Mouse (Mus musculus) kidney, adult 2 months (tissue): ENCODE measurements around the gene Rsph6a. TPM values are rescaled to one million over a fixed set of nuclear protein-coding genes. Genes with fewer than 3 reads are reported as not detected.

Experiments
- DNase-seq: peaks from one replicate; pipeline ENCODE4 v3.0.0; 2021
- H3K27ac ChIP-seq: fragments of 200-500 bp; 2 replicates; pipeline ENCODE4 v1.5.1; 2012; ENCODE audit warnings: low read depth, low read length, control low read depth, inconsistent platforms; ENCODE audit not compliant: insufficient read depth
- H3K27me3 ChIP-seq: fragments of 200-500 bp; replicated peaks from 2 replicates; pipeline ENCODE4 v1.6.1; 2012; ENCODE audit warnings: mild to moderate bottlenecking, moderate library complexity, low read length, inconsistent platforms; ENCODE audit not compliant: control insufficient read depth, insufficient read depth
- H3K36me3 ChIP-seq: fragments of 200-500 bp; 2 replicates; pipeline ENCODE4 v1.6.1; 2012; ENCODE audit warnings: mild to moderate bottlenecking, moderate library complexity, low read length, inconsistent platforms; ENCODE audit not compliant: control insufficient read depth, insufficient read depth
- H3K4me1 ChIP-seq: fragments of 200-500 bp; 2 replicates; pipeline ENCODE4 v1.6.1; 2011; ENCODE audit warnings: low read length; ENCODE audit not compliant: control insufficient read depth, insufficient read depth
- H3K4me3 ChIP-seq: fragments of 200-500 bp; 2 replicates; pipeline ENCODE4 v1.5.1; 2011; ENCODE audit warnings: mild to moderate bottlenecking, low read depth, low read length, control low read depth; ENCODE audit not compliant: insufficient read depth
- CTCF ChIP-seq: fragments of 200-500 bp; conservative IDR thresholded peaks from 2 replicates; pipeline ENCODE4 v1.5.1; 2011; ENCODE audit warnings: low read depth, mild to moderate bottlenecking, control low read depth, low read length, moderate library complexity, mixed read lengths; ENCODE audit not compliant: insufficient read depth, insufficient read length
- POLR2A ChIP-seq: fragments of 200-500 bp; IDR thresholded peaks from one replicate; pipeline ENCODE4 v1.6.1; 2011; ENCODE audit warnings: low read depth, low read length, control low read depth
- WGBS: fragments of 180-500 bp; shearing (Covaris S2); methylation state at CpG from one replicate; pipeline ENCODE4 v1.1.7; 2018; 5-methylcytosine and 5-hydroxymethylcytosine counted together
- polyA plus RNA-seq: library from polyadenylated mRNA; depleted of rRNA; stranded (reverse); fragments of >200 nt; gene quantifications from 2 replicates; pipeline ENCODE4 v1.2.3, GENCODE M21; 2012

Gene Rsph6a
- polyA plus RNA-seq, 1 experiment = 0.05 TPM

DNA sequence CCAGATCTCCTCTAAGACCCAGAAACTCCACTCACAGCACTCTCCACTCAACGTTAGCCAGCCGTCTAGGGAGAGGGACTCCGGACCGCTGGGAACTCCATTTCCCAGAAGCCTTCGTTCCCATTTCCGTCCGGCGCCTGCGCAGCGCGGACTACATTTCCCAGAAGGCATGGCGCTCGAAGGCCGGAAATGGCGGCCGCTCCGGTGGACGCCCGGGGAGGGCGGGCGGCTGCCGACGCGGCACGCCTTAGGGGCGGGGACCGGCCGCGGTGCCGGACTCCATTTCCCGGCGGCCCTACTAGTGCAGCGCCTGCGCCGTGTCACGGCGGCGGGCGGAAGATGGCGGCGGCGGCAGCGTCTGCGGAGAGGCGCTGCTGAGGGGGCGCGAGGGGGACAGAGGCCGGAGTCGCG is 30.4 kb upstream of the Rsph6a start, which contains the start of gene Sympk:
TSS of gene Sympk (plus strand) at position 282 of the 411 bp plus-strand sequence.
- TF ChIP-seq CTCF (no peak), POLR2A (no peak)
- DNase-seq = peak; percentile 98
- Histone ChIP-seq H3K27me3 (no peaks in the 10 kb centered on the region; the same call in 1 of the 2 replicates), H3K27ac (no peak within 1 kb of the TSS), H3K4me3 (peak within 1 kb of the TSS; percentile 90), H3K36me3 (no peaks in the 10 kb centered on the region), H3K4me1 (peaks cover 8% of the 10 kb centered on the region; the same call in 1 of the 2 replicates)
- under 1% methylated on average over 50 of the region's 50 CpGs for WGBS

DNA sequence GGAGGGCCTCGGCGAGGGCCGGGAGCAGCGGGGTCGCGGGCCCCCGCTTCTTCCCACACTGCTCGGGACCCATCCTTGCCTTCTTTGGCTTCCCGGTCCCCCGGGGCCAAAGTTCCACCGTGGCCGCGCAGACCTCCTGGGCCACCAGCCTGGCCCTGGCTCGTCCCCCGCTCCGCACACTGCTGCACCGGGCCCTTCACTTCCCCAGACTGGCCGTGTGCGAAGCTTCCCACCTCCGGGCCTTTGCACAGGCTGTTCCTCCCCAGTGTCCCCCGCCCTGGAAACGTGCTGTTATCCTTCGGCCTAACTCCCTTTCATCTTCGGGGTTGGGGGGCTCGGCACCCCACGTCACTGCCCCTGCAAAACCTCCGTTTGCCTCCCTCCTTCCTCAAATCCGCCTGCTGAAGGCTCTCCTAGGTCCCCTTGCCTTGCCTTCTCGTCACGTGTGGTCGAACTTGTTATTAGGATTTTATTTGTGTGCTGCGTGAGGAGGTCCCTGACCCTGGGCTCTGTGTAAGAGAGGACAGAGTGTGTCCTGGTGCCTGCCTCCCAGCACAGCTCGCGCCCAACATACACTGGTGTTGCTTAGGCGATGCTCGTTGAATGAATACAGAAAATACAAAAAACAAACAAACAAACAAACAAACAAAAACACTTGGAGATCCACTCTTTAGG is 29.8 kb upstream of the Rsph6a start:
- 1% methylated on average over 36 of the region's 36 CpGs for WGBS
- no peak overlapping the region for H3K27ac ChIP-seq
- TF ChIP-seq POLR2A (no peak), CTCF (no peak)
- DNase-seq = peak; percentile 25
- no peaks in the 10 kb centered on the region; the same call in 1 of the 2 replicates for H3K27me3 ChIP-seq
- H3K4me1 ChIP-seq = peaks cover 8% of the 10 kb centered on the region; the same call in 1 of the 2 replicates
- H3K4me3 ChIP-seq = peak overlapping the region; percentile 90
- no peaks in the 10 kb centered on the region; the same call in 1 of the 2 replicates for H3K36me3 ChIP-seq

- Histone ChIP-seq H3K4me3 (no peak overlapping the region), H3K27me3 (no peaks in the 10 kb centered on the region; the same call in 1 of the 2 replicates), H3K4me1 (peaks cover 8% of the 10 kb centered on the region; the same call in 1 of the 2 replicates), H3K27ac (no peak overlapping the region), H3K36me3 (peaks cover 1% of the 10 kb centered on the region; the same call in 1 of the 2 replicates)
- TF ChIP-seq CTCF (no peak), POLR2A (no peak)
- no peak for DNase-seq
These were observed 26.4 kb upstream of the Rsph6a start for GRCm38 (mm10) chr7:19028067-19028466.

- Histone ChIP-seq H3K36me3 (peaks cover 1% of the 10 kb centered on the region; the same call in 1 of the 2 replicates), H3K27ac (no peak overlapping the region), H3K4me1 (peaks cover 5% of the 10 kb centered on the region; the same call in 1 of the 2 replicates), H3K27me3 (no peaks in the 10 kb centered on the region), H3K4me3 (no peak overlapping the region)
- TF ChIP-seq CTCF = peak; percentile 74
- TF ChIP-seq POLR2A = no peak
- DNase-seq = peak; percentile 67
- 63% methylated on average over 6 of the region's 6 CpGs for WGBS
These were observed 25.3 kb upstream of the Rsph6a start for GRCm38 (mm10) chr7:19029084-19029653.

DNA sequence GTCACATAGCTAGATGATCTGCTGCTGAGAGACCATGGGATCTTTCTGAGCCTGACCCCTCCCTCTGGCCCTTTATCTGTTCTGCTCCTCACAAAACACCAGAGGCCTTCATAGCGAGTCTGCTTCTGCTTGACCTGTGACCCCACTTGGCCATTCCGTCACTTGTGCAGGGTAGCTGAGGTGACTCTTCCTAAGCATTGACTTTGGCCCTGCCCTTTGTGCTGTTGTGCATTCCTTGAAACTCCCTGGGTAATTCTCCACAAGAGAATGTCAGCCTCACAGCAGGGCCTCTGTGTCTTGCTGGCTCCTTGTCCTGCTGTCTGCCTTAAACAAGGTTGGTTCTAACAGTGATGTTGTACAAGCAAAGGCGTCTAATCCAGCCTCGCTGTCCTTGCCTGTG is 22.8 kb upstream of the Rsph6a start:
- H3K4me1 ChIP-seq = no peaks in the 10 kb centered on the region
- H3K36me3 ChIP-seq = peaks cover 2% of the 10 kb centered on the region; the same call in 1 of the 2 replicates
- no peak for TF ChIP-seq POLR2A
- no peak for TF ChIP-seq CTCF
- H3K27me3 ChIP-seq = no peaks in the 10 kb centered on the region
- H3K4me3 ChIP-seq = no peak overlapping the region
- no peak overlapping the region for H3K27ac ChIP-seq
- peak; percentile 33 for DNase-seq
- WGBS = 66% methylated on average over 4 of the region's 4 CpGs

- no peak overlapping the region for H3K4me3 ChIP-seq
- H3K27ac ChIP-seq = no peak overlapping the region
- H3K4me1 ChIP-seq = no peaks in the 10 kb centered on the region
- TF ChIP-seq POLR2A (no peak), CTCF (no peak)
- H3K27me3 ChIP-seq = no peaks in the 10 kb centered on the region
- H3K36me3 ChIP-seq = peaks cover 3% of the 10 kb centered on the region; the same call in 1 of the 2 replicates
- 96% methylated on average over 6 of the region's 6 CpGs for WGBS
- DNase-seq = no peak
These were observed 9.9 kb upstream of the Rsph6a start for GRCm38 (mm10) chr7:19044616-19045015.
